Mouse (Mus musculus) lung, postnatal 0 days (tissue): ENCODE data around the gene Cggbp1.

Source experiments
- CTCF ChIP-seq: IDR thresholded peaks from 2 replicates; pipeline ENCODE4 v1.5.1; 2016; ENCODE audit warnings: antibody characterized with exemption, mild to moderate bottlenecking
- EP300 ChIP-seq: IDR thresholded peaks from 2 replicates; pipeline ENCODE4 v1.6.1; 2016; ENCODE audit warnings: antibody characterized with exemption, mild to moderate bottlenecking, control low read depth

DNA sequence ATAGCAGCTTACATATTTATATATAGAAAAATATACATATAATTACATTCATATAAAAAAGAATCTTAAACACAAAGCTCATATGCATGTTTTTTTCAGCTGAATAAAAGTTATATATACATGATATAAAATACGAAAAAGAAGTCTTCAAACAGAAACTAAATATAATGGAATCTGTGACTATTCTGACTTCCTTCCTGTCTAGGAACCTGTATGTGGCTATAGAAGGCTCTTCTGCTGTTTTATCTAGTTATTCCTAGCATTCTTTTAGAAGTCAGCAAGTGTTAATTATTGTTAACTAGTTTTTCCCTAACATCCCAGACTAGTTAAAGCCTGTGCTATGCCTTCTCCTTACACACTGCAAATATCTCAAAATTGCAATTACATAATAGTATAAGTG is 27.9 kb upstream of the Cggbp1 start:
- TF ChIP-seq EP300 (no peak), CTCF (no peak)
